Mouse (Mus musculus): Measurements from ENCODE around the gene Gpn1. TPM values are rescaled to one million over a fixed set of nuclear protein-coding genes. Genes with fewer than 3 reads are reported as not detected.

Gene Gpn1
- total RNA-seq (2017): 15.1 to 24.0 TPM (median 21.2 TPM) in 3 replicates

DNA sequence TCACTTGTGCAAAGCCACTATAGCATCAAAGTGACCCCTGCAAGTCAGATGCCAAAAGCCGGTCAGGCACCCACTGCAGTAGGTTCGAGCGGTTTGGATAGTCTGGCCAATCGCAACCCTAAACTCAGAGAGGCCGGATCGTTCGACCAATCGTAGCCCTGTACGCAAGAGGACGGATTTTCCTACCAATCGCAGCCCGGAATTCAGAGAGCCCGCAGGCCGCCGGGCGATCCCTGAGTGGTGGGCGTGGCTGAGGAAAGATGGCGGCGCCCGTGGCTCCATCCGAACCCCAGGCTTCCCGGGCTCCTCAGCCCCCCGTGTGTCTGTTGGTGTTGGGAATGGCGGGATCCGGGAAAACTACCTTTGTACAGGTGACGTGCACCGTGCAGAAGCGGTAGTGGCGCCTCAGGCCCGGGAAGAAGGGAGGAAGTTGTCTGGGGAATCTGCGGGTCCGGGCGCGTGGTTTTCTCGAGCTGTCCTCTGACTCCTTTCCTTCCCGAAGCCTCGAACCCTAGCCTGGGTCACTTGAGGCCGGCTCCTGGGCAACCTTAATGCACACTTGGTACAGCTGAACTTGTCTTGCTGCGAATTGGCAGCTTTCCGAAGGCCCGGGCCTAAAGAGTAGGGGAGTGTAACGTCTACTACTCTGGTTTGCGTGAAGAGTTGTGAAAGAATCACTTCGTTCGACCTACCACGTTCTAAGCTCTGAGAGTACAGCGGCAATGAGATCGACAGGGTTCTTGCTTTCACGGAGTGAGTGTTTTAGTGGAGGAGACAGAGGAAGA is at the start of gene Gpn1:
TSS of gene Gpn1 (plus strand) at position 229 of the 785 bp plus-strand sequence.
- ATAC-seq (replicated peaks; ENCODE audit: insufficient number of reproducible peaks, low FRiP score, low TSS enrichment, poor library complexity, severe bottlenecking): peak; percentile 100

DNA sequence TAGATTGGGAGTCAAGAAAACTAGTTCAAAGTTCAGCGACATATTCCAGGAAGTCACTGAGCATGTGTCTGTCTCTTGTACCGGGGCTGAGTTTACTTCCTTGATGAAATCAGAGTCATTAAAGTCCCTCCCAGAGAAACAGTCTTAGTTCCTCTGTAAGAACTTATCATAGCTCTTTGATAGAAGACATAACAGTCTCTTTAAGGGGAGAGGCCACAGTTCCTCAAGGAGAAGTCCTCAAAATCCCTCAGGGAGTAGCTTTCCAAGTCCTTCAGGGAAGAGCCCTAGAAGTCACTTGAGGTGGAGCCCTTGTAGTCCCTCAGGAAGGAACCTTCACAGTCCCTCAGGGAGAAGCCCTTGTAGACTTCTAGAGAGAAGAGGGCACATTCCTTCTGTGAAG is 43.2 kb upstream of the Gpn1 start:
- ATAC-seq (replicated peaks; ENCODE audit: insufficient number of reproducible peaks, low FRiP score, low TSS enrichment, poor library complexity, severe bottlenecking): no peak

DNA sequence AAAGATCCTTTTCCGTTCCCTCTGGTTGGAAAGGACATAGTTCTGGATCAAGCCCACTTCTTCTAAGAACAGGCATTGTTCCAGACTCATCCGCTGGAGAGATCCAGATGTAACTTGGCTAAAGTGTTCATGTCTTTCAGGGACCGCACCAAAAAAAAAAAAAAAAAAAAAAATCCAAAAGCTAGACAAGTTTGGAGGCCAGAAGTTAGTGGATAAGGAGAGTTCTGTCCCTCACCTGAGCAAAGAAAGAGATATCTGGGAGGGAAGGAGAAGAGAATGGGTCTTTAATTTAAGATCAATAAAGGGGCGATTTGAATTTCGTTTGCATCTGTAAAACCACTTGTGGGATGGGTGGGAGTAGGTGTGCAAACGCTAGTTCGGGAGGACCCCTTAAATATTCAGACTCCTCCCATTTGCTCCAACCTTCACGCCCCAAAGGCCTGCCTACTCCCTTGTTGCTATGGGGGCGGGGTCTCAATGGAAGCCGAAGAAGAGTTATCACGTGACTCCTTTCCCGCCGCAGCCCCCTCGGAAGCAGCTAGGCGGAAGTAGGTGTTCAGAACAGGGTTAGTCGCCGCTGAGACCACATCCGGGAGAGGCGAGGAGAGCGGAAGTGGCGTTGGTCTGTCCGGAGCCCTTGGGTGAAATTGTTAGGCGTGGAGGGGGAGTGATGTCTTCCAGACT is 42.5 kb upstream of the Gpn1 start, which contains the start of gene Zfp512:
TSS of gene Zfp512 (plus strand) at position 554 of the 684 bp plus-strand sequence.
- ATAC-seq (replicated peaks; ENCODE audit: insufficient number of reproducible peaks, low FRiP score, low TSS enrichment, poor library complexity, severe bottlenecking): peak; percentile 99

GRCm38 (mm10) chr5:31452562-31452878 is 42.0 kb upstream of the Gpn1 start:
- no peak for ATAC-seq (replicated peaks; ENCODE audit: insufficient number of reproducible peaks, low FRiP score, low TSS enrichment, poor library complexity, severe bottlenecking)

- ATAC-seq (replicated peaks; ENCODE audit: insufficient number of reproducible peaks, low FRiP score, low TSS enrichment, poor library complexity, severe bottlenecking): no peak
Measured at GRCm38 (mm10) chr5:31452886-31453410, 41.6 kb upstream of the Gpn1 start.

DNA sequence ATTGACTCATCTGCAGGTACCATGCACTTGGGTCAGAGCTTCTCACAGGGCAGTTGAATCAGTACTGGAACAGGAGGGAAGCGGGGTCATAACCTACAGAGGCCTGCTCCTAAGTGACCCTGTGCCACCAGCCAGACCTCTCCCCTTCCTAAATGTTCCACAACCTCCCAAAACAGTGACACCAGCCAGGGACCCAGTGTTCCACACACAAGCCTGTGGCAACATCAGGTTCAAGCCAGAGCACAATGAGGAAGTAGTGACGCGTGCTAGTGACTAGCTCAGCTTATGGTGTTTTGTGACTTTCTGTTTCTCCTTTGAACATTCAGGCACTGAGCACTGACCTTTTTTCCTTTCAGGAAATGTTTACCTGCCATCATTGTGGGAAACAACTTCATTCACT is 26.7 kb upstream of the Gpn1 start:
- ATAC-seq (replicated peaks; ENCODE audit: insufficient number of reproducible peaks, low FRiP score, low TSS enrichment, poor library complexity, severe bottlenecking): peak; percentile 70; the same call in 1 of the 2 replicates

- no peak for ATAC-seq (replicated peaks; ENCODE audit: insufficient number of reproducible peaks, low FRiP score, low TSS enrichment, poor library complexity, severe bottlenecking)
Measured at GRCm38 (mm10) chr5:31469711-31470110, 24.8 kb upstream of the Gpn1 start.

DNA sequence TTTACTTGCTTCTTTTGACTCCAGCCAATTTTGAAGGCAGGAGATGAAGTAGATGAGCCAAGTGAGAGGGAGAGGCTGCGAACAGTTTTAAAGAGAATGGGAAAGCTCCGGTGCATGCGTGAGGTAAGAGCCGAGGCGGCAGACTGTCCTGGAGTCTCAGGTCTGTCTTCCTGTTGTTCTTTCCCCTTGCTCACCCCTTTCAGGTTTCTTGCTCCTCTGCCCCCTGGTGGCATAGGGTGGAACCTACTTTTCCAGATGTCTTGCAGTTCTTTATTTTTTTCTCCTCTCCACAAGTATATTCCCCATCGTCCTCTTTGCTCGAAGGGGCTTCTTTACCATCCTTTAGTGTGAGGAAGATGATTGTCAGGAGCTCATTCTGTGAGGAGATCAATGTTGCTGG is 24.2 kb upstream of the Gpn1 start:
- ATAC-seq (replicated peaks; ENCODE audit: insufficient number of reproducible peaks, low FRiP score, low TSS enrichment, poor library complexity, severe bottlenecking): no peak

GRCm38 (mm10) chr5:31480536-31480935 is 14.0 kb upstream of the Gpn1 start:
- no peak for ATAC-seq (replicated peaks; ENCODE audit: insufficient number of reproducible peaks, low FRiP score, low TSS enrichment, poor library complexity, severe bottlenecking)

DNA sequence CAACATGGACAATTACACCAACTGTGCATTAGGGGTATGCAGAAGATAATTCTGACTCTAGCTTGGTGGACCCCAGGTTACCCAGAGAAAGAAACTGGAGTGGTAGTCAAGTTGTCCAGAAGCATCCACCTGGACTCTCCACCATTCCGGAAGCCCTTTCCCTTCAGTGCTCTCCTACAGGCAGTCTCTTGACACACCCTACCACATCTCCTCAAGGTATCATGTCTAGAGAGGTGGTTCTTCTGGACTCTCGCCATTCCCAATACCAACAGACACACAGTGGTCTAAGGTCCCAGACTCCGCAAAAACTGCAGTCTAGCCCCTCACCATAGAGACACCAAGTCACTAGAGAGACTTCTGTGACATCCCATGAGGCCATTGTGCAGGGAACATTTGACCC is 9.1 kb upstream of the Gpn1 start, which contains the start of gene 4930548H24Rik:
TSS of gene 4930548H24Rik (plus strand) at position 301 of the 400 bp plus-strand sequence.
- ATAC-seq (replicated peaks; ENCODE audit: insufficient number of reproducible peaks, low FRiP score, low TSS enrichment, poor library complexity, severe bottlenecking): no peak

- peak; percentile 75 for ATAC-seq (replicated peaks; ENCODE audit: insufficient number of reproducible peaks, low FRiP score, low TSS enrichment, poor library complexity, severe bottlenecking)
Measured at GRCm38 (mm10) chr5:31487889-31488288, 6.7 kb upstream of the Gpn1 start.

DNA sequence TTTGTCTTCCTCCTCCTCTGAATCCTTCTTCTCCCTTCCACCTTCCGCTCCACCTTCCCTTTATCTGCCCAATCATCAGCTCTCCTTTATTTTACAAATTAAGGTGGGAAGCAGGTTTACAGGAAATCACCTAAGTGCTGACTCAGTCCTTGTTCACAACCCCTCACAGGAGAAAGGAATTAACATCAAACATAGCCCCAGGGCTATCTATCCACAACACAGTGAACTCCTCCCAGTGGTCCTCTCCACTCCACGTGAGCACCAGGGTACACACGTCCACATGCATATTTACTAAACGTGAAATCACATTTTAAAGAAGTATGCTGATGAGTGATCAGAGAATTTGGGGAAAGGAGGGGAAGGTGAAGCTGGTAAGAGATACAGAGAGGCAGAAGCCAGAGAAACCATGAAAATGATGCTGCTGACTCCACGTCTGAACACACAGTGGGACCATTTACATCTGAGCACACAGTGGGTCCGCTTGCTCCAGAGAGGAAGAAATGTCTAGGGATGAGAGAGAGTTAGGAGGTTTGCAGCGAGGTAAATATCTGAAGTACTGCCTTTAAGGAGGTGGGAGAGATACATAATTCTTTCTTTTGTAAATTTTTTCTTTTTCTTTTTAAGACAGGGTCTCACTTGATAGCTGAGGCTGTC is 5.3 kb upstream of the Gpn1 start:
- ATAC-seq (replicated peaks; ENCODE audit: insufficient number of reproducible peaks, low FRiP score, low TSS enrichment, poor library complexity, severe bottlenecking): no peak

- ATAC-seq (replicated peaks; ENCODE audit: insufficient number of reproducible peaks, low FRiP score, low TSS enrichment, poor library complexity, severe bottlenecking): no peak
Measured at GRCm38 (mm10) chr5:31492031-31492430, 2.5 kb upstream of the Gpn1 start.

- no peak for ATAC-seq (replicated peaks; ENCODE audit: insufficient number of reproducible peaks, low FRiP score, low TSS enrichment, poor library complexity, severe bottlenecking)
Measured at GRCm38 (mm10) chr5:31504843-31505242, 10.3 kb downstream of the Gpn1 start.

DNA sequence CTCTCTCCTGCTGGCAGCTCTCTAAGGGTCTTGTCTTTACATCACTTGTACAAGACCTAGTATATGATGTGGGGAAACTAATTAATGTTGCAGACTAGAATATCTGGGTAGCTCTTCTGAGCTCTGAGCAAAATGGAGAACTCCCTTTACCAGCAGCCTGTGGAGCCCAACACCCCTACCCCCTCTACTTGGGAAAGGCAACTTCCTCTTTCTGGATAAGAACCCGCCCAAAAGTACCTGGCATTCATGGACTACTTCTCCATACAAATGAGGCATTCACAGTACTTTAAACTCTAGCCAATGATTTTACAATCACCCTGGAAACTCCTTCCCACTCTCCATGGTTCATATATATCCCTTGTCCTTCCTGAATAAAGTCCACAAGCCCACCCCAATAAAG is 17.9 kb downstream of the Gpn1 start:
- ATAC-seq (replicated peaks; ENCODE audit: insufficient number of reproducible peaks, low FRiP score, low TSS enrichment, poor library complexity, severe bottlenecking): peak; percentile 82

GRCm38 (mm10) chr5:31520556-31520955 is 26.0 kb downstream of the Gpn1 start:
- no peak for ATAC-seq (replicated peaks; ENCODE audit: insufficient number of reproducible peaks, low FRiP score, low TSS enrichment, poor library complexity, severe bottlenecking)

- peak; percentile 87 for ATAC-seq (replicated peaks; ENCODE audit: insufficient number of reproducible peaks, low FRiP score, low TSS enrichment, poor library complexity, severe bottlenecking)
Measured at GRCm38 (mm10) chr5:31526354-31527116, 32.0 kb downstream of the Gpn1 start, which contains the start of gene Slc4a1ap. TSS of gene Slc4a1ap (plus strand) at chr5:31526995.

GRCm38 (mm10) chr5:31527117-31527680 is 32.7 kb downstream of the Gpn1 start:
- peak; percentile 11; the same call in 1 of the 2 replicates for ATAC-seq (replicated peaks; ENCODE audit: insufficient number of reproducible peaks, low FRiP score, low TSS enrichment, poor library complexity, severe bottlenecking)

All from monocyte, adult 5-6 weeks (primary cell).